Comparison of ENCODE assay signal across 12 mouse cellular contexts in genomic region chr17:74193463-74193862, GRCm38 (mm10).
DNase-seq lines count a peak whose midpoint lies in the region; ATAC-seq and TF ChIP-seq lines count a peak whose summit lies in the region.
"Had no signal": no experiment of that assay in that cellular context is flagged by ENCODE, and none has a peak within 500 bp of the region (broad histone marks: within the 10 kb centered on the region; RNA-seq: fewer than 3 reads in every experiment).

No protein-coding gene starts in this region.

- no peak for ATAC-seq in intestine, postnatal 0 days
- ATAC-seq in intestine, embryonic 16.5 days, result no peak
- no peak for ATAC-seq in midbrain, postnatal 0 days (ENCODE audit: low FRiP score)
- ATAC-seq: activated CD4-positive, CD25-positive, alpha-beta regulatory T cell, adult 4 months had no signal

- H3K27ac ChIP-seq in intestine, postnatal 0 days (ENCODE audit: low read depth, low read length), result no peak overlapping the region
- H3K27ac ChIP-seq in intestine, embryonic 16.5 days (ENCODE audit: low read length), result no peak overlapping the region
- H3K27ac ChIP-seq in midbrain, postnatal 0 days (ENCODE audit: low read depth, low read length), result no peak overlapping the region
- no peak overlapping the region for H3K27ac ChIP-seq in midbrain, embryonic 10.5 days (replicated peaks)
- H3K27ac ChIP-seq: hindbrain, embryonic 15.5 days had no signal

- H3K4me2 ChIP-seq in intestine, postnatal 0 days (replicated peaks; ENCODE audit: low read depth), result no peak overlapping the region
- no peak overlapping the region for H3K4me2 ChIP-seq in intestine, embryonic 16.5 days (ENCODE audit: low read depth, low read length)
- no peak overlapping the region for H3K4me2 ChIP-seq in midbrain, postnatal 0 days (ENCODE audit: low read depth, low read length, poor library complexity, severe bottlenecking)
- H3K4me2 ChIP-seq: hindbrain, embryonic 15.5 days had no signal

- H3K9ac ChIP-seq in intestine, postnatal 0 days (ENCODE audit: low read depth, low read length), result no peak overlapping the region
- H3K9ac ChIP-seq in intestine, embryonic 16.5 days (ENCODE audit: low read depth, low read length), result no peak overlapping the region
- H3K9ac ChIP-seq in midbrain, postnatal 0 days (replicated peaks; ENCODE audit: low read length, poor library complexity, severe bottlenecking), result no peak overlapping the region
- H3K9ac ChIP-seq: hindbrain, embryonic 15.5 days had no signal

- peak; percentile 66 for TF ChIP-seq CTCF in intestine, postnatal 0 days (IDR thresholded peaks at IDR 0.05; ENCODE audit: low read depth)
- TF ChIP-seq CTCF in midbrain, postnatal 0 days (IDR thresholded peaks at IDR 0.05), result peak; percentile 64

- H3K9me3 ChIP-seq in intestine, postnatal 0 days (ENCODE audit: control insufficient read depth), result no peaks in the 10 kb centered on the region
- H3K9me3 ChIP-seq in intestine, embryonic 16.5 days (ENCODE audit: control insufficient read depth, low read length), result no peaks in the 10 kb centered on the region
- no peaks in the 10 kb centered on the region for H3K9me3 ChIP-seq in midbrain, postnatal 0 days (ENCODE audit: low read length)
- no peaks in the 10 kb centered on the region for H3K9me3 ChIP-seq in midbrain, embryonic 10.5 days (replicated peaks)
- H3K9me3 ChIP-seq: hindbrain, embryonic 15.5 days had no signal

- peak; percentile 18 to 27 for DNase-seq in cerebellum, postnatal 14 days
- DNase-seq in cerebellum, adult 8-10 months, result no peak
- DNase-seq in midbrain, postnatal 0 days (ENCODE audit: low spot score), result peak; percentile 27
- no peak for DNase-seq in midbrain, embryonic 10.5 days (ENCODE audit: low spot score)
- DNase-seq in testis, postnatal 10 days (ENCODE audit: low spot score), result no peak
- no peak for DNase-seq in thymus, postnatal 14 days
- DNase-seq: cerebellum, adult 9-10 months; lung, postnatal 14 days had no signal

- H3K27me3 ChIP-seq in intestine, postnatal 0 days (replicated peaks; ENCODE audit: control insufficient read depth, insufficient read depth, low read length), result no peaks in the 10 kb centered on the region
- no peaks in the 10 kb centered on the region for H3K27me3 ChIP-seq in intestine, embryonic 16.5 days (replicated peaks; ENCODE audit: control insufficient read depth, insufficient read depth, low read length)
- H3K27me3 ChIP-seq in midbrain, postnatal 0 days (ENCODE audit: insufficient read depth, low read length), result no peaks in the 10 kb centered on the region
- no peaks in the 10 kb centered on the region for H3K27me3 ChIP-seq in midbrain, embryonic 10.5 days (ENCODE audit: low read depth, poor library complexity, severe bottlenecking)
- H3K27me3 ChIP-seq: hindbrain, embryonic 15.5 days had no signal

- no peak overlapping the region for H3K4me3 ChIP-seq in intestine, postnatal 0 days (ENCODE audit: low read depth, low read length)
- H3K4me3 ChIP-seq in intestine, embryonic 16.5 days (ENCODE audit: low read length), result no peak overlapping the region
- H3K4me3 ChIP-seq in midbrain, postnatal 0 days (ENCODE audit: low read depth, low read length), result no peak overlapping the region
- no peak overlapping the region for H3K4me3 ChIP-seq in midbrain, embryonic 10.5 days
- H3K4me3 ChIP-seq: hindbrain, embryonic 15.5 days had no signal

- no peaks in the 10 kb centered on the region; the same call in 1 of the 2 replicates for H3K36me3 ChIP-seq in intestine, postnatal 0 days (ENCODE audit: control insufficient read depth, insufficient read depth)
- H3K36me3 ChIP-seq in intestine, embryonic 16.5 days (ENCODE audit: control insufficient read depth, insufficient read depth, low read length), result no peaks in the 10 kb centered on the region
- no peaks in the 10 kb centered on the region for H3K36me3 ChIP-seq in midbrain, postnatal 0 days (ENCODE audit: insufficient read depth, low read length)
- 0 out of 2 replicates have a peak, but pooled peaks cover 9% of the 10 kb centered on the region for H3K36me3 ChIP-seq in midbrain, embryonic 10.5 days
- H3K36me3 ChIP-seq: hindbrain, embryonic 15.5 days had no signal

- H3K4me1 ChIP-seq in intestine, postnatal 0 days (replicated peaks; ENCODE audit: control insufficient read depth, insufficient read depth, low read length), result no peaks in the 10 kb centered on the region
- H3K4me1 ChIP-seq in intestine, embryonic 16.5 days (ENCODE audit: control insufficient read depth, insufficient read depth, low read length), result no peaks in the 10 kb centered on the region
- no peaks in the 10 kb centered on the region for H3K4me1 ChIP-seq in midbrain, postnatal 0 days (ENCODE audit: insufficient read depth, low read length)
- no peaks in the 10 kb centered on the region for H3K4me1 ChIP-seq in midbrain, embryonic 10.5 days

- WGBS in intestine, postnatal 0 days, result 75% methylated on average over 1 of the region's 1 CpGs
- WGBS in intestine, embryonic 16.5 days, result 77% methylated on average over 1 of the region's 1 CpGs
- WGBS in midbrain, postnatal 0 days, result 78% methylated on average over 1 of the region's 1 CpGs
- 85% methylated on average over 1 of the region's 1 CpGs for WGBS in midbrain, embryonic 10.5 days

Comparison
In these comparisons a context has a peak if more than half of its experiments do, and no peak if none do; other contexts are left out.
1. DNase-seq: peak in cerebellum, postnatal 14 days (2 of 2) and midbrain, postnatal 0 days (single experiment); none in cerebellum, adult 8-10 months (single experiment), midbrain, embryonic 10.5 days (single experiment), testis, postnatal 10 days (single experiment) and thymus, postnatal 14 days (single experiment).